Mouse (Mus musculus) retina, postnatal 1 day (tissue): Measurements from ENCODE around the gene Gm5678.
A peak's percentile ranks its signal among the peaks of the same experiment; 100 is the strongest.

Source experiments
- DNase-seq: peaks from one replicate; pipeline ENCODE4 v3.0.0-alpha.2; 2012

Gm5678 gene

DNA sequence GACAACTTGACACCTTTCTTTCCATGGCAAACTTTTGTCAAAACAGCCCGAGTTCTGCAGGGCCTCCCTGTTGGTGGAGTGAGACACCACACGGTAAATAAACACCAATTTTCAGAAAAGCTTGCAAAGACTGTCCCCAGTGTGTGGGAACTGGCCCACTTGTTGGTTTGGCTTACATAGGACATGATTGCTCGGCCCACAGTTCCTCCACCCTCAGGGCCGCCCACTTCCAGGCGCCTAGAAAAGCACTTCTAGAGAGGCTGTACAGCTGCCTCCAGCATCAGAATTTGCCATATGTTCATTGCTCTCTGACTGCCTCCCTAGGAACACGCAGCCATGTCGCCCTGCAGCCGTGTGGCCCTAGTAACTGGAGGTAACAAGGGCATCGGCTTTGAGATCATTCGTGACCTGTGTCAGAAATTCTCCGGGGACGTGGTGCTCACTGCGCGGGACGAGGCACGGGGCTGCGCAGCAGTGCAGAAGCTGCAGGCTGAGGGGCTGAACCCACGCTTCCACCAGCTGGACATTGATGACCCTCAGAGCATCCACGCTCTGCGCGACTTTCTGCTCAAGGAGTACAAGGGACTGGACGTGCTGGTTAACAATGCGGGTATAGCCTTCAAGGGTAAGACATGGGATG is at the start of gene Gm5678:
Gm5678 (plus strand) TSS at position 337 of the 640 bp plus-strand sequence.
- no peak for DNase-seq

DNA sequence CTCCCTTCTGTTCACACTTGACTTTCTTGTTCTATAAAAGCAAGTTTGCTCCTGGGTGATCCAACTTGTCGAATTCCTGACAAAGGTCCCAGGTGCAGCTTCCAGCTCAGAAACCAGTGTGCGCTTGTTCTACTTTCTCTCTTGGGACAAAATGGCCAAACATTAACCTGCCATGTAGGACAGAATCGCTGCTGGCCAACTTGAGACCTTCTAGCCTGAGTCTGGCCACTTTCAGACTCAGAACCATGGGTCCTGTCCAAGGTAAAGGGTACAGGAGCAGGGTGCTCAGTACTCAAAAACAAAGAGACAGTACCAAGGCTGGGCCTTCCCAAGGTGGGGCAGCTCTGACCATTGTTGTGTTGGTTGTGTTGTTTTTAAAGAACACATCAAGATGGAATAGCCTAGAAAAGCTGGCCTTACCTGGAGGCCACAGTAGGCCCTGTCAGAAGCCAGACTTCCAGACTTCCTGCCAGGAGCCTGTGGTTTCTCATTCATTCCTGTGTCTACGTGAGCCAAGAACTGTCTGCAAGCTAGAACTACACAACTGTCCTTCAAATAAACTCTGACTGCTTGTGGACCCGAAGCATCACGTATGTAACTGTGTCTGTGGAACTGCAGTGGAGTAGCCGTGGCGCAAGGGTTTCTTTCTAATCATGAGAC is 49.4 kb upstream of the Gm5678 start:
- no peak for DNase-seq

DNA sequence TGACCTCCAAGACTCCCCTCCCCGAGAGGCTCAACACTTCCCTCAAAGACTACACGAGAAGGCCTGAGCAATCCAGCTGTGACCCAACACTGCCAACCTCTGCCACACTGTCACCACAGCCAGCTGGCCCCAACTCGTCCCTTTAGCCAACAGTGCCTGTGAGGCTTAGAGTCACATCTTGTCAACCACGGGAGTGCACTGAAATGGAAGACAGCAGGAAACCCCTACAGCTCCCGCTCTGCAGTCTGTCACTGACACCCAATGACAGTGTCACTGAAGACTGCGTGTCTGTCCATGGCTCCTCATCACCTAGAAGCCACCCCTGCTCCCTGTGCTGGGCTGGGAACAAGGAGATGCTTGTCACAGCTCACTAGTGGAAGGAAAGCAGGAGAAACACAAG is 46.8 kb upstream of the Gm5678 start:
- DNase-seq: peak; percentile 71

DNA sequence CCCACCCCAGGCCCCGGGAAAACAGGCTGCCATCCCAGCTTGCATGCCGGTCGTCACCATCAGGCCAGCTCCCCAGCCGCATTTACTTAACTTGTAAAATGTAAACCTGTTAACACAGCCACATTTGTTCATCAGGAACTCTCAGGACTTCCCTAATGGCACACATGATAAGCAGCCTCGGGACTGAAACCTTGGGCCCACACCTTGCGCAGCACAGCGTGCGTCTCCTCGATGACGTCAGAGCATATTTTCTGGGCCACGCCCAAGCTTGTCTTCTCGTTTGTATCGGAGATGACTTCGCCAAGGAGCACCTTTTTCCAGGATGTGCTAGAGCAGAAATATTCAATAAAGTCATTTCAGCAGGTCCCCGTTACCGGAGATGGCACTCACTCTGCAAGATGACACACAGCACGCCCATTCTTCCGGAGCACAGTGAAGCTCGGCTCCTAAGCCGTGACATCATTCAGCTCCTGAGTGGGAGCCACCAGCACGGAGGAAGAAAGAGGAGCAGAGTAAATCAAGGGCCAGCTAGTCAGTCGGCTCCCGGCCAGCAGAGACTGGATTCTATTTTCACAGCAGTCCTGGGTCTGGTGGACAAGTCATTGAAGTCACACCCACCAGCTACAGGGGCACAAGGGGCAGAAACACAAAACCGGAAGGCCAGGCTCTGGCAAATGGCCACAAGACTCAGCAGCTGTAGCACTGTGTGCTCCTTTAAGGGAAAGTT is 42.8 kb upstream of the Gm5678 start:
- DNase-seq: no peak

DNA sequence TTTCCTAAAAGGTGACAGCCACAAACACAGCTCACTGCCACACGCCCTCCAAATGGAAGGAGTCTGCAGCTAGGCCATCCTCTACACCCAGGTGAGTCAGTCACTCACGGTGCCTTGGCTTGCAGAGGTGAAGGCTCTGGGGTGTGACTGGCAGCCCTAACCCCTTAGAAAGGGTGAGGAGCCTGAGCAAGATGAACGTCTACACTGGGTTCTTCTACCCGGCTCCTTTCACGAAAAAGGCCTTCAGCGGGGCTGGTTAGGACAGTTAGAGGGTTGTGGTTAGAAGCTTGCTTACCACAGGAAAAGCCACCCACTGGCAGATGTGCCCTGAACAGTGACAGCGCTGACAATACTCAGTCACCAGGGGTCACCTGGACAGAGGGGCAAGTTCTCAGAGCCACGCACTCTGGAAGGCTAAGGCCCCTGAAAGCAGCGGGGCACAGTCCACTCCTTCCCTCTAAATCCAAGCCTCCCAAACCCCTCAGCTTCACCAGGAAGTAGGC is 42.1 kb upstream of the Gm5678 start:
- DNase-seq: no peak

DNA sequence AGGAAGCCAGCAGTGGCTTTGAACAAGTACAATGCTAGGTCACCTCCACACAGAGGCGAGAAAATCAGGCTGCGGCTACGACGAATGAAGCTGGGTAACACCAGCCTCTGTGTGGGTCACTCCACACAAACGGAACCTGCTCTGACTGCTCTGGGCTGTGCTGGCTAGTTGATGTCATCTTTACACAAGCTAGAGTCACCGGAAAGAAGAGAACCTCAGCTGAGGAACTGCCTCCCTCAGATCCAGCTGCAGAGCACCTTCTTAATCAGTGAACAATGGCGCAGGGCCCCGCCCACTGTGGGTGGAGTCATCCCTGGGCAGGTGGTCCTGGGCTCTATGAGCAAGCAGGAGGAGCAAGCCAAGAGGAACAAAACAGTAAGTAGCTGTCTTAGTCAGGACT is 41.5 kb upstream of the Gm5678 start:
- no peak for DNase-seq

DNA sequence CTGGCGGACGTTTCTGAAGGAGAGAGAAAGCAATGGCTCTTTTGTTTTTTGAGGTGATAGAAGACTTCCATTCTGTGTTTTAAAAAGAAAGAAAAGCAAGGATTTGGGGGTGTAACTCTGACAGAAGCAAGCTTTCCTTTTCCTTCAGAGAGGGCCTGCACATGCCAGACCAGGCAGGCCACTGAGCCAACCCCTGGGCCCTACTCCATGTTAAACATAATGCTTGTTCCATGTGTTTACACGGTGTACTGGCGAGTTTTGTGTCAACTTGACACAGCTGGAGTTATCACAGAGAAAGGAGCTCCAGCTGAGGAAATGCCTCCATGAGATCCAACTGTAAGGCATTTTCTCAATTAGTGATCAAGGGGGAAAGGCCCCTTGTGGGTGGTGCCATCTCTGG is 39.6 kb upstream of the Gm5678 start:
- DNase-seq: no peak

DNA sequence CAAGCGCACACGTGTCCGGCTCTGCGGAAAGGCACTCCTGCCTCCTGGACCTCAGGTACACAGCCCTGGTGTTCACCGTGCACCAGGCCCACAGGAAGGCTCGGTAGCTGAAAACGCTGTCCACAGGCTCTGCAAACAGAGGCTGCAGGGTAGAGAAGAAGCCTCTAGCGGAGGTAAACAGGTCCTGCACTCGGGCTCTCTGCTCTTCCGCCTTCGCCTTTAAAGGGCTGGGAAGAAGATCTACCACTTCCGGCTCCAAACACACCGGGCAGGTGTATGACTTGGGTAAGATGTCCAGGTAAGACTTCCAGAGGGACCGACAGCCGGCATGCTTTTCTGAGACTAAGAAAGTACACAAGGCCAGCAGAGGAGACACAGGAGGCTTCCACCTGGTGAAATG is 37.0 kb upstream of the Gm5678 start:
- no peak for DNase-seq

DNA sequence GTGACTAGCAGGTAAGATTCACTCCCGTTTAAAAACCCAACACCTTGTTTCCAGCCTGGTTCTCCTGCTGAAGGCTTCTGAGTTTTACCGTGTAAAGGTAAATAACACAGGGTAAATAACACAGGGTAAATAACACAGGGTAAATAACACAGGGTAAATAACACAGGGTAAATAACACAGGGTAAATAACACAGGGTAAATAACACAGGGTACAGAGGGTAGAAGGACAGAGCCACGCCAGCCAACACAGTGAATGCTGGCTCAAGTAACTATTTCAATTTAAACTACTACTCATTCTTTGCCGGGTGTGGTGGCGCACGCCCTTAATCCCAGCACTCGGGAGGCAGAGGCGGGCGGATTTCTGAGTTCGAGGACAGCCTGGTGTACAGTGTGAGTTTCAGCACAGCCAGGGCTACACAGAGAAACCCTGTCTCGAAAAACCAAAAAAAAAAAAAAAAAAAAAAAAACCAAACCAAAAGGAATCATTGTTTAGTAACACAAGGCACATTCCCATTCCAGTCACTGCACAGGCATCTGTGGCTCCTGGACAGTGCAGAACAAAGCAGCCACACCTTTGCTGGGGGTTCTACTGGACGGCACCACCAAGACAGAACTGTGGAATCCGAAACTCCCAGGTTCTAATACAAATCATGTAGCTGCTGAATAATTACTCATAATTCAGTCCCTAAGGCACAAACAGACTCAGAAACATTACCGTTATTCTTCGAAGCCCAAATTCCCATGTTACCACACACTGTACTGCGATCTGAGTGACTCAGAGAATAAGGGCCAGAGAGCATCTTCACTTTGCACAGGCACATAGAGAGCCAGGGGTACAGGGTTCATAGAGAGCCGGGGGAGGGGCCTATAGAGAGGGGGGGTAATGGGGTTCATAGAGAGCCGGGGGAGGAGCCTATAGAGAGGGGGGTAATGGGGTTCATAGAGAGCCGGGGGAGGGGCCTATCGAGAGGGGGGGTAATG is 36.2 kb upstream of the Gm5678 start:
- DNase-seq: no peak

DNA sequence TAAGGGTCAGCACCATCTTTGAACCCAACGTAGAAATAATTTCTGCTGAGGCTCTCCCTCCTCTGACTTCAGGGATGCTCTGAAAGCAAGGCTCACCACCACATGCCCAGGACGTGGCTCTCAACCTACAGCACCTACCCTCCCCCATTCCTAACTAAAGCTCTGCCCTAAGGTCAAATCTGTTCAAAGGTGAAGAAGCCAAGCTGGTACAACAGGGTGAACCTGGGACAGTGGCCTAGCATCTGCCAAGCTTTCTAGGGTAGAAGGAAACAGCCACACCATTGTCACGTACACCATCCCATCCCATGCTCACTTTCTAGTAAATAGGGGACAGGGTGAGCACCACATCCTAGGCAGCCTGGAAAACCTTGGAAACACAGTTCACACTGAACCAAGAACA is 35.2 kb upstream of the Gm5678 start:
- no peak for DNase-seq

DNA sequence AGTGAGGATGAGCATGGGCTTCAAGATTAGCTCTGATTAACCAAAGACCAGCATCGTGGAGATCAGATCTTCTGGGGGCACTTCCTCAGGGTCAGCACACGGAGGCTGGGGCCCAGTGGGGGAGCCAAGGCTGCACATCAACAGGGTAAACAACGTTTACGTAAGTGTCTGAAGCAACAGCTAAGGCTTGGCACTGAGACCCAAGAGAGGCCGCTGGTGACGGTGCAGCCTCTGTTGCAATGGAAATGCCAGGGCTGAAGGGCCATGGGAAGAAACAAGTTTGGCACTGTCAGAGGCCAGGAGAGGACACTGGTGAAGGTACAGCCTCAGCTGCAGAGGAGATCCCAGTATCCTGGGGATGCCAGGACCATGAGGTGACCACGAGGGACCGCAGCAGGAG is 34.5 kb upstream of the Gm5678 start:
- no peak for DNase-seq

DNA sequence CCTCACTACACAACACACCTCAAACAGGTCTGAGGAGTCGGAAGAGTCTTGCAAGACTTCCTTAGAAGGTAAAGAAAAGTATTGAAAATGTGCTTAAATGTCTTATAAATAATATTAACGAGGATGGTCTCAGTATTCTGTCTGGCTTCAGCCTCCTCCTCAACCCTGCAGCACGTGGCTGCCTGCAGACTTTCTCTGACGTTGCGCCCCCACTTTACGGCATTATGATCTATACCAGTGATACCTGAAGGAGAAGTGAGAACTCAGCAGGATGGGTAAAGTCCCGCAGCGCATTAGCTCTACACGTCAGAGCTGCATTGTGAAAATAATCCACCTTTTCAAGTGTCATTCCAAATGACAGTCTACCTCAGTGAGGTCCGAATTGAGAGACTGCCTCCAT is 33.4 kb upstream of the Gm5678 start:
- DNase-seq: no peak

DNA sequence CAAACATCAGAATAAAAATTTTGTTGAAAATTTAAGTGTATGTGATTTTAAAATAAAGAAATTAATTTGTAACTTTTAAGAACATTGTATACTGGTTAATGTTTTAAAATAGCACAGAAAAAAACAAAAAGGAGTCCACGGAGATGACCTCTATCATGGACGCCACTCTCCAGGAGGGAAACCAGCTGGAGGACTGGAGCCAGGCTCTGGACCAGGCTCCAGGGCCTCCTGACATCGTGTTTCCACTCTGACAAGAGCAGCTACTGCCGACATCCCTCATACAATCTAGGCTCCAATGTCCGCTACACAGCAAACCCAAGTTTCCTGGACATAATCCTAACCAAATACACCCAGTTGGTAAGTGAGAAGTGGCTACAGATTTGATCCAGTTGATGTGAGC is 32.1 kb upstream of the Gm5678 start:
- no peak for DNase-seq

DNA sequence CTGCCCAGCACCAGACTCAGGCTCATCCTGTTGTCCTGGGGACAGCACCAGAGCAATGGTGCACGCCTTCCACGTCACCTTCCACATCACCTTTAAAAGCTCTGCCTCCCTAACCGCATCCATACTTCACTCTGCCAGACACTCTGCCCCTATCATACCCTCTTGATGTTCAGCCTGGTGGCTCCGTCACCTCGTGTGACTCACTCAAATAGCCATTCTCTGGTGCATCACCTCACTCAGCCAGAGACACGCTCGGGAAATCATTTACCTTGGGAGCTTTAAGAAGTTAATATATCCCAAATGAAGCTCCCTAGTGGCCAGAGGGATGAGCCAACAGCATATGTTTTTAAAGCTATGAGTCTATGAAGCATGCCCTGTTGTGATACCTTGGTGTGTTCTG is 31.1 kb upstream of the Gm5678 start:
- DNase-seq: no peak

DNA sequence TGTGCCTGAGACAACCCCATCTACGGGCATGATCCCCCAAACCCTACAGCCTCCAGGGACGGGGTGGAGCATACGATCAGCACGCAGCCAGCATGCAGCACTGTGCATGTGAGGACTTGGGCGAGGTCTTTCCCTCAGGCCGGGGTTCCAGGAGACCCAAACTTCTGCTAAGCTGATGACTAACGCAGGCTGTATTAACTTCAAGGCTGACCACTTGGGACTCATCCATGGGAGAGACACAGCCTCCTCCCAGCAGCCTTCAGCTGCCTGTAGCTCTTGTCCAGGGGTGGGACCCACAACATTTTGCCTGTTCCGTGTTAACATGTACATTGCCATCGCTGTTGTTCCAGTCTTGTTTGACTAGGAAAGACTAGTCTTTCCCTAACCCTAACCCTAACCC is 30.3 kb upstream of the Gm5678 start:
- no peak for DNase-seq

DNA sequence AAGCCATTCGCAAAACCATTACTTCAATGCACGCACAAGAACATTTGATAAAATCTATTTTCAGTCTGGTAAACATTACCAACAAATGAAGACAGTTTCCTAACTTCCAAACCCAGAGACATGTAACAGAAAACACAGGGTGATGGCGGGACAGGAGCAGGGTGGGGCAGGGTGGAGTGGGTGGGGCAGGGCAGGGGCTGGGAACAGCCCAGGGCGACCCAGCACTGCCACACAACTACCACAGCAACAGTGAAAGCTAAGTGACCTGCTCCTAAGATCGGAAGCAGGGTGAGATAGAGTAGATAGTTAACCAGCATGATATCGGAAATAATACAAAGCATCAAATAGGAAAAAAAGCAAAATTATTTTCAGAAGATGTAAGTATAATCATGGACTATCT is 28.4 kb upstream of the Gm5678 start:
- DNase-seq: no peak

DNA sequence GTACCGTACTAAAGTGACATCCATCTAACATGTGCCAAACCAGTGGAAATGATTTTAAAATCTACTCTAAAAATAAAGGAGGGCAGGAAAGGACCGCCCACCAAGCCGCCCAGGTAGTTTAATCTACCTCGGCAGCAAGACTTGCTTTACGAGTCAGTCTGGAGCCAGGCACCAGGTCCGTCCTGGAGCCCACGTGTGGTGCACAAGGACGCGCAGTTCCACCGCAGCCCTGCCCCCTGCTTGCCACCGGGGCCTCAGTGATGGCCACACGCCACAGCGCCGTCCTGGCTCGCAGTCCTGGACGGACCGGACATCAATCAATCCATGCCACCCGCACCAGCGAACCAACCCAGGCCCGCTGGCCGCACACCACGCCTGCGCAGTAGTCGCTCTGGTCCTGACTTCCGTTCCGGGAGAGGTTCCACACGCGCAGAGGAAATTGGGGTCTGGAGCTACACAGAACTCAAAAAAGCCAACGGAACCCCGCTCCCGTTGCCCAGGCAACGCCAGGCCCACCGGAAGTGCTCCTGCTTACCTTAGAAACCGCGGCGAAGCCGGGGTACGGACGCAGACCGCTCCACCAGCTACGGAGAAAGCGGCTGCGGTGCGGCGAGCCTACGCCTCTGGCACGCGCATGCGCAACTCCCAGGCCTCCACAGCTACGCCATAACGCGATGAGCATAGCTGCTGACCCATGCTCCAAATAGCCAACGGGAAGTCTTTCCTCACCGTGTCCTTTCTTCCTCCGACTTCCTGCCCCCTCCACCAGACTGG is 24.3 kb upstream of the Gm5678 start, which contains the start of gene Setd4:
Setd4 (minus strand) TSS at position 625 of the 774 bp plus-strand sequence.
- peak; percentile 95 for DNase-seq

DNA sequence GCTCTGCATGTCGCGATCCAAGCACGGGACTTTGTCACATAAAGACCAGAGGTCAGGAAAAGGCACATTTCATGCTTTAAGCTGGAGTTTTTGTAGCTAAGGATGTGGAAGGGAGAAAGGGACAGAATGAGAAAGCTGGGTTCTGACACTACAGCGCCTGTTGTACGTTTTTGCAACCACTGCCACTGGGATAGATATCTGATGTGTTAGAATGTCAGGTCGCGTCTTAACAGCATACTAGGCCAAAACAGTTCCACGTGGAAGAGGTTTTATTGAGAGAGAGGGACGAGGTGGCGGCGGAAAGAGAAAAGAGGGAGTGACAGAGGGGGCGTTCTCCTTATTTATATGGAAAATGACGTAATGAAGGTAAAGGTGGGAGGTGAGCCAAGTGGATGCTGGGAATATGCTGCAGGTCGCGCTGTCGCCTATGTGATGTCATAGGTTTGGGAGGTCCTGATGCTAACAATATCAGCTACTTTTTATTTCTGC is 23.4 kb upstream of the Gm5678 start:
- peak; percentile 48 for DNase-seq

DNA sequence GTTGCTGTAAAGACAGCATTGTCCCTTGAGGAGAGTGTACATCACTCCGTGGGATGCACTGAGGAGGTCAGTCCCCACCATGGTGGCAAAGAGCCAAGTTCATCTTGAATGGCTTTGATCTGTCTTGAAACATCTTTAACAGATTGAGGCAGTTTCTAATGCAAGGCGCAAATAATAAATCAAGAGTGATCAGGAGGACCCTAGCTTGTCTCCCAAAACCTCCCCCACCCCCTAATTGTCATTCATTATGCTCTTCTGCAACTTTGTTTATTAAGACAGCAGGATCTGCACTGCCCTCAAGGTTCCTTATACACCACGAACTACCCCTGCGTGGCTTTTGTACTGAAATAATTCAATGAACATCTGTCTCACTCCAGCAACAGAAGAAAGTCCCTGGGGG is 22.3 kb upstream of the Gm5678 start, which contains the start of gene Cbr1:
Cbr1 (plus strand) TSS at position 301 of the 400 bp plus-strand sequence.
- no peak for DNase-seq

DNA sequence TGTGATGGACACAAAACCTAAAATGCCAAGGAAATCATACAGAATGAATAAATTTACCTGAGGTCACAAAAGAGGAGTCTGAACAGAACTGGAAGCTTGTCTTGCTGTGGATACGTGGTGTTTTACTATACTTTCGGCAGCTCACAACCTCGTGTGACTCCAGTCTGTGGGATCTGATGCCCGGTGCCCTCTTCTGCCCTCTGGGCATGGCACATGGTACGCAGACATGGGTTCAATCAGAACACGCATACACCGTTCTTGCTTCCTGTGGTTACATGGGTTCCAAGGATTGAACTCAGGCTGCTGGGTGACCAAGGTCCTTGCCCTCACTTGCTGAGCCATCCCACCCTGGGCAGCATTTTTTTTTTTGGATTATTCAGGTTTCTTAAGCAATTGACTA is 21.8 kb upstream of the Gm5678 start:
- no peak for DNase-seq

DNA sequence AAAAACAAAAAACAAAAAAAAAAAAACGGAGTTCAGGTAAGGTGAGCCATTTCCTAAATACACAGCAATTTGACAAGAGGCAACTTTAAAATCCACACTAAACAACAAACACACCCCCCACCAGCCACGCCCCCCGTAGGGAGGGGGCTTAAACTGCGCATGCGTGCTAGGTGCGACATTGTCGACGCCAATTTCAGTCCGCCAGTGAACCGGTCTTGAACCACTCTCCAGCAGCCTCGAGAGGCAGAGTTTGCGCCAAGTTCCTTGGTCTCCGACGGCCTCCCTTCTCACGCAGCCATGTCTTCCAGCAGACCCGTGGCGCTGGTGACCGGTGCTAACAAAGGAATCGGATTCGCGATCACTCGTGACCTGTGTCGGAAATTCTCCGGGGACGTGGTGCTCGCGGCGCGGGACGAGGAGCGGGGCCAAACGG is 20.2 kb upstream of the Gm5678 start:
- DNase-seq: peak; percentile 88

DNA sequence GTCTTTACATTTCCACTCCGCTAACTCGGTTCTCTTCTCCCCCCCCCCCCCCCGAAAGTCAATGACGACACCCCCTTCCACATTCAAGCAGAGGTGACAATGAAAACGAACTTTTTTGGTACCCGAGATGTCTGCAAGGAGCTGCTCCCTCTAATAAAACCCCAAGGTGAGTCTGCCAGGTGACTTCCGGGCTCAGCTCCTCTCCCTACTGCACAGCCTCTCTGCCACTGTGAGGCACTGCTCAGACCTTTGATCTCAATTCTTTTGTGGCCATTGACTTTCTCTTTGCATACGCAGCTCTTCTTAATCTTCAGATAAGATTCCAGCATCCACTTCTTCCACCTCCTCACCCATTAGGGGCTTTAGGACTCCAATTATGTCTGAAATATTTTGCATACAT is 19.2 kb upstream of the Gm5678 start:
- no peak for DNase-seq
